19 mouse cellular contexts compared by ENCODE assay signal in the genomic region with DNA sequence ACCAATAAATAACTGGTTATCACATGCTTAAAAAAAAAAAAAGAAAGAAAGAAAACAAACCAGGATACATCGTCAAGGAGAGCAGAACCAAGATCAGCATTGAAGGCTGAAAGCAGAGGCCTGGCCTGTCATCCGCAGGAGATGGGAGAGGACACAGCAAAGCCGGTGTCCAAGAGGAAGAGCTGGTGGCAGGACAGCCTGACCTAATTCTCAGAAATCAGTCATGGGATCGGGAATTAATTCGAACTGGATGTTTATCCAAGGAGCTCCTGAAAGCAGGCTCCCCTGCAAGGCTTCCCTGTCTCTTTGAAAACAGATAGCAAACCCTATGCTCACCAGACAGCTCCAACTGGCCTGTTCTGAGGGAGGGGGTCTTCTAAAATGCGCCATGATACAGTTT.
"Had no signal": no experiment of that assay in that cellular context is flagged by ENCODE, and none has a peak within 500 bp of the region (broad histone marks: within the 10 kb centered on the region; RNA-seq: fewer than 3 reads in every experiment).

No protein-coding gene starts in this region.

- H3K36me3 ChIP-seq: liver, embryonic 12.5 days; lung, embryonic 15.5 days; midbrain, embryonic 10.5 days; midbrain, embryonic 12.5 days; neural tube, embryonic 13.5 days; neural tube, embryonic 15.5 days had no signal

- DNase-seq: lung, adult 2 months; lung, postnatal 4 days; midbrain, embryonic 14.5 days; right cerebral cortex, adult 18-20 months; right cerebral cortex, postnatal 25 days; right cerebral cortex, postnatal 4 days; spleen, adult 18-20 months; thymus, adult 18-20 months; thymus, postnatal 14 days; thymus, postnatal 36 days had no signal

- H3K9me3 ChIP-seq: liver, embryonic 12.5 days; lung, embryonic 15.5 days; midbrain, embryonic 10.5 days; midbrain, embryonic 12.5 days; neural tube, embryonic 13.5 days; neural tube, embryonic 15.5 days had no signal

- H3K27me3 ChIP-seq: liver, embryonic 12.5 days; lung, embryonic 15.5 days; midbrain, embryonic 12.5 days; neural tube, embryonic 13.5 days; neural tube, embryonic 15.5 days had no signal

- H3K4me1 ChIP-seq: liver, embryonic 12.5 days; lung, embryonic 15.5 days; midbrain, embryonic 10.5 days; midbrain, embryonic 12.5 days; neural tube, embryonic 13.5 days; neural tube, embryonic 15.5 days had no signal

- H3K27ac ChIP-seq: liver, embryonic 12.5 days; liver, embryonic 14.5 days; lung, embryonic 15.5 days; midbrain, embryonic 10.5 days; midbrain, embryonic 12.5 days; neural tube, embryonic 13.5 days; neural tube, embryonic 15.5 days had no signal

- ATAC-seq: liver, embryonic 12.5 days; midbrain, embryonic 16.5 days had no signal

- H3K9ac ChIP-seq: liver, embryonic 12.5 days; liver, embryonic 14.5 days; lung, embryonic 15.5 days; midbrain, embryonic 12.5 days; neural tube, embryonic 13.5 days; neural tube, embryonic 15.5 days had no signal

- H3K4me2 ChIP-seq: liver, embryonic 12.5 days; lung, embryonic 15.5 days; midbrain, embryonic 12.5 days; neural tube, embryonic 13.5 days; neural tube, embryonic 15.5 days had no signal

- H3K4me3 ChIP-seq: liver, embryonic 12.5 days; lung, embryonic 15.5 days; midbrain, embryonic 10.5 days; midbrain, embryonic 12.5 days; myocyte; neural tube, embryonic 13.5 days; neural tube, embryonic 15.5 days had no signal
